Mouse (Mus musculus): ENCODE data around the gene Cops7a.

- TF ChIP-seq POLR2A (IDR thresholded peaks at IDR 0.05; ENCODE audit: insufficient read length, low read depth): no peak
- TF ChIP-seq TCF12 (IDR thresholded peaks at IDR 0.05; ENCODE audit: insufficient read depth, poor library complexity, severe bottlenecking): no peak
- no peak for TF ChIP-seq POLR2AphosphoS2 (IDR thresholded peaks at IDR 0.05; ENCODE audit: insufficient read length, low read depth)
- no peak for TF ChIP-seq MAX (IDR thresholded peaks at IDR 0.05; ENCODE audit: low read depth)
- no peak for TF ChIP-seq CEBPB (IDR thresholded peaks at IDR 0.05; ENCODE audit: insufficient read depth, poor library complexity, severe bottlenecking)
- no peak for TF ChIP-seq MYOG (IDR thresholded peaks at IDR 0.05; ENCODE audit: control insufficient read depth in 1 of 3, insufficient read depth in 1 of 3, insufficient read length in 2 of 3, low read depth in 2 of 3)
- TF ChIP-seq MYOD1 (IDR thresholded peaks at IDR 0.05; ENCODE audit: control insufficient read depth in 1 of 3, insufficient read length in 2 of 3, low read depth in 2 of 3): no peak
- TF ChIP-seq USF1 (IDR thresholded peaks at IDR 0.05; ENCODE audit: low read depth): no peak
Measured at GRCm38 (mm10) chr6:124941679-124942078, 23.7 kb downstream of the Cops7a start.
